Mouse (Mus musculus) spleen, postnatal 36 days (tissue): ENCODE data around the gene Ghdc.

Experiments used
- DNase-seq, 2 experiments: peaks; one replicate each; pipeline ENCODE4 v3.0.0; 2022; ENCODE audit warnings: low spot score in 2 of 2, mixed read lengths in 1 of 2

Ghdc gene

DNA sequence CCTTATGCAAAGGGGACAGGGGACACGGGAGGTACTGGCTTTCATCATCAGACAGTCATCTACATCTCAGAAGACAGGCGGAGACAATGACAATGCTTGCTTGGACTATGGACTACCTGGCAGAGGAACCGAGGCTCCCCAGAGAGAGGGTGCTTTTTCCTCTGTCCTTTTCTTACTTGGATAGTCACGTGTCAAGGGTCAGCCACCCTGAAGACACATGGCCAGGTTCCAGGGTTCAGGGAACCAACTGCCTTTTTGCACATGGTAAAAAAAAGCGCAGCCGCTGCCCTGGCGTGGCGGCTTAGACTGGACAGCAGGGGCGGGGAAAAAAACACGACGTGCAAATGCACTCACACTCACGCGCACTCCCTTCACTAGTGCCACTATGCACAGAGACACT is 11.8 kb upstream of the Ghdc start:
- no peak for DNase-seq

DNA sequence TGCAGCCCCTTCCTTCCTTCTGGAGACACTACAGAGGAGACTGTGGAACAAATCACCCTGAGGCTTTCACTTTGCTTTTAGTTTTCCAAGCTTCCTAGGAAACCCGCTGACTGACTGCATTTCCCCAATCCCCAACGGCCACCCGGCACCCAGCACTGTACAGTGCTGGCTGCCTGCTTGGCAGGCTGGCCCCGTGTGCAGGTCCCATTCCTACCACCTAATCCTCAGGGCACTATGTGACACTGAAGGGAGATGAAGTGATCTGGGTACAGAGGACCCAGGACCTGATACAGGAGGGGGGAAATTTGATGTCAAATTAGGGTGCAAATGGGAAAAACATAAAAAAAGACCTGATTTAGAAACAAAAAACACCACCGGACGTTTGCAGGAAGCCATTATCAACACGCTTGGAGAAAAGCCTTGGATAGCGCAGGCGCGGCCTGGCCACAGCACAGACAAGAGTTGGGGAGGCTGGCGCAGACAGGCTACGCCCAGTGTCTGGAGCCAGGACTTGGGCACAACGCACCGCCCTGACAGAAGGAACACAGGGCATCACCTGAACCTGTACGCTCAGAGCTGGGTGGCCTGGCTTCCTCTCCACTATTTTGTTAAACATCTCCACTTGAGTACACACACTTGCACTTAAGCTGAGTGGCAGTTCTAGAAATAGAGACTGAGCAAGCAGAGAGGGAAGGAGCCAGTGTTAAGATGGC is 11.2 kb upstream of the Ghdc start:
- DNase-seq: no peak

DNA sequence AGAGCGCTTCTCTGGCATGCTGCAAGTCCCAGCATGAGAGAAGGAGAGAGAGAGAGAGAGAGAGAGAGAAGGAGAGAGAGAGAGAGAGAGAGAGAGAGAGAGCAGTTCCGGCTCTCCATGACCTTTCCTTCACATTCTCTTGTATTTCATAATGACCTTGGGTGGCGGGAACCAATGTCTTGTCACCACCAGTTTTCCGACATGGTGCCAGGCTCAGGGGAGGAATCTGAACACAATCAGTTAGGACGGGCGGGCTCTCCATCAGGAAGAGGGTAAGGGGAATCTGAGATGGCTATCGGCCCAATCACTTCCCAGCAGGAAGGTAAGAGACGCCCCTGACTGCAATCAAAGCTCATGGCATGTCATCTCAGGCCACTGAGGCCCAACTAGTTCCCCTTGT is 9.5 kb upstream of the Ghdc start:
- DNase-seq: no peak

DNA sequence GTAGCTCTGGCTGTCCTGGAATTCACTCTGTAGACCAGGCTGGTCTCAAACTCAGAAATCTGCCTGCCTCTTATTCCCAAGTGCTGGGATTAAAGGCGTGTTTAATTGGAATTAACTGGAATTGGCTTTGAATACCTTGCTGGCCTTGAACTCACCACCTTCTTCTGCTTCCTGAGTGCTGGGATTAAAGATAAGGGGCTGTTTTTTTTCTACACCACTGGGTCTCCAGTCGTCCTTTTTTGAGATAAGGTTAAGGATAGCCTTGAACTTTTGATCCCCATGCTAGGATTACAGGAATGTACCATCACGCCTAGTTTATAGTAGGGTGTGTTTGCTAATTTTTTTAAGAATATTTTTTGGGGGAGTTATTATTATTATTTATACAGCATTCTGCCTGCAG is 7.3 kb upstream of the Ghdc start:
- DNase-seq: no peak

DNA sequence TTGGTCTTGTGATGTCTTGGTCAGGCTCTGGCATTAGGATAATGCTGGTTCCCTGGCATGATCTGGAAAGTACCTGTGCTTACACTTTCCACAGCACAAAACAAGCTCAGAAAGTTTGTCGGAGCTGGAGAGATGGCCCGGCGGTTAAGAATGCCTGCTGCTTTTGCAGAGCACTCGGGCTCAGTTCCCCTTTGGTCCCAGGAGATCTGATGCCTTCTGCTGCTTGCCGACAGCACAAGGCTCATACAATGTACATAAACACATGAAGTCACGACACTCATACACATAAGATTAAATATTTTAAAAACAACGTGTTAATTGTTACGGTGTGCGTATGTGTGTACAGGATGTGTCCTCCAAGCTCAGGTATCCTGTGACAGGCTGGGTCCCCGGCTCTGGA is 5.2 kb upstream of the Ghdc start:
- peak; percentile 76 for DNase-seq

DNA sequence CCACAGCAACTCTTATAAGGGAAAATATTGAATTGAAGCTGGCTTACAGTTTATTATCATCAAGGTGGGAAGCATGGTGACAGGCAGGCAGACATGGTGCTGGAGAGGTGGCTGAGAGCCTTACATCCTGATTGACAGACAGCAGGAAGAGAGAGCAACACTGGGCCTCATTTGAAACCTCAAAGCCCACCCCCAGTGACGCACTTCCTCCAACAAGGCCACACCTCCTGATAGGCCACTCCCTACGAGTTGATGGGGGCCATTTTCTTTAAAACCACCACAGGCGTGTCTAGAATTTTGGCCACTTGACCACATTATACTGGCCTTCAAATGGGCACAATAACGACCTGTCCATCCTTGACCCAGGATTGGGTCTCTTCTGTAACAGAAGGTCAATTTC is 3.5 kb upstream of the Ghdc start:
- no peak for DNase-seq

DNA sequence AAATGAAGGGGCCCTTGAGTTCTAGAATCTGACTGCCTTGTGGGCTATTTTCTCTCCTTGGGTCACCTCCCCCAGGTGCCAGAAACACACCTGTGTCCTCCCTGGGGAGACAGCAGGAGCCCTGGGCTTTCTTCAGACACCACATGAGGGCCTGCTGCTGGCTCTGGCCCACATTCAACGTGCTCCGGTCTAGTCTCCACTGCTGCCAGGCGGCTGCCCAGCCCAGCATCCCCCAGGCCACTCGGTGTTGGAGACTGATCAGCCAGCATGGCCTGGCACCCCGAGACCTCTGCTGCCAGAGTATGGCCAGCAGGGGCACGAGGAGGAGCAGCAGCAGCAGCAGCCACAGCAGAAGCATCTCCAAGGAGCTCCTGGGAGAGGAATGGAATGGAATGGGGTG is 777 bp downstream of the Ghdc start:
- DNase-seq: no peak

DNA sequence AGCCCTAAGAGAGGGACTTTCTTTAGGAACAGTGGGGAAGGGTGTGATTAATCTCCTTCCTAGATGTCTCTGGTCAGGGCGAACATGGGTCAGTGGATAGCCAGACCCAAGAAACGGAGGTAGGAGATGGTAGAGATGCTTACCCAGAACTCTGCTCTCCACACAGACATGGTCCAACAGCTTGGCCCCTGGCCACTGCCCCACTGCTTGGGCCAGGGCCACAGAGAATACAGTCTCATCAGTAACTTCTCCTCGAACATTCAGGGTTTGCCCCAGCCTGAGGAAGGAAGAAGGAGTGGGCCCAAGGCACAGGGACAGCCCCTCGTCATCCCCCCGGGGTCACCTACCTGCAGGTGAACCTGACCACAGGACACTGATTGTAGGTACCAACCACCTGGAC is 2.9 kb downstream of the Ghdc start:
- no peak for DNase-seq

DNA sequence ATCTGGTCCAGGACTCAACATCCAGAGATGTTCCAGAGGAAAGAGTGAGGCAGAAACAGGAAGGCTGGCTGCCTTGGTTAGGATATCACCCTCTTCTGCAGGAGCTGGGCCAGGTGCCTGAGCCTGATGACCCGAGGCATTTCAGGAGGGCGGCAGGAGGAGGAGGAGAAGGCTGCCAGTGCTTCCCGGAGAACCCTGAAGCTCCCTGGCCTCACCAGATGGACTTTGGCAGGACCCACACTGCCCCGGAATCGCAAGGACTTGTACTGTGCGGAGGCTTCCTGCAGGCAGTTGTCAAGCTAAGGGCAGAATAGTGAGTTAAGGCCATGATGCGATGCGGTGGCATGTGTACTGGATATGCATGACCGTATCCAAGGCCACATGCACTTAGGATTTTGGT is 4.0 kb downstream of the Ghdc start:
- DNase-seq: no peak

DNA sequence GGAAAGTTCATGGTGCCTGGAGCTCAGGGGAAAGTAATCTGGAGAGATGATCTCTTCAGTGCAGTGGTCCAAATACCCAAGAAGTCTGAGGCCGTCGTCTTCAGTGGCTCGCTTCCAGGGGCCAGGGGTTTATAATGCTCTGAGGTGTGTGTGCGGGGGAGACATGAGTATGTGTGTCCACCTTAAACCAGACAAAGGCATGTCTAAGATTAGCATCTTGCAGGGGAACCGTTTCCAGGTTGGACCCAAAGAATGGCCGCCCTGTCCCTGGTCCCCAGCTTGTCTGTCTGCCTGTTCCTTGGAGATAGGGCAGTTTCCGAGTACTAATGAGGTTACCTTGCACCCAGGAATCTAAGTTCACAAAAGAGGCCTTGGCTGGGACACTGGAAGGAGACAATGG is 7.9 kb downstream of the Ghdc start, which contains the start of gene Hcrt:
TSS of gene Hcrt (minus strand) at position 101 of the 400 bp plus-strand sequence.
- no peak for DNase-seq

DNA sequence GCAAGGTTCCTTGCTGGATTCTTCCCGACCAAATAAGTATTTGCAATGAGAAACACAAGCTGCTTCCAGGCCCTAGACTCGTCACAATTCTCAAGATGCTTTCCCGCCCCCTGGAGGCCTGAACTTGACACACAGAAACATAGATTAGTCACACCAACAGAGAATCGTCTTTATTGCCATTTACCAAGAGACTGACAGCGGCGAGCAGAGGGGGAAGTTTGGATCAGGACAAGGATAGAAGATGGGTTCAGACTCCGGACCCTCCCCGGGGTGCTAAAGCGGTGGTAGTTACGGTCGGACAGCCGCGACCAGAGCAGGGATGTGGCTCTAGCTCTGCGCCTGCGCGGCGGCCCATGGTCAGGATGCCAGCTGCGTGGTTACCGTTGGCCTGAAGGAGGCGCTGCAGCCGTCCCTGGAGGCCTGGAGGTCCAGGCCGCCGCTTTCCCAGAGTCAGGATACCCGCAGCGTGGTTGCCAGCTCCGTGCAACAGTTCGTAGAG is 9.2 kb downstream of the Ghdc start:
- DNase-seq: peak; percentile 72 to 76

DNA sequence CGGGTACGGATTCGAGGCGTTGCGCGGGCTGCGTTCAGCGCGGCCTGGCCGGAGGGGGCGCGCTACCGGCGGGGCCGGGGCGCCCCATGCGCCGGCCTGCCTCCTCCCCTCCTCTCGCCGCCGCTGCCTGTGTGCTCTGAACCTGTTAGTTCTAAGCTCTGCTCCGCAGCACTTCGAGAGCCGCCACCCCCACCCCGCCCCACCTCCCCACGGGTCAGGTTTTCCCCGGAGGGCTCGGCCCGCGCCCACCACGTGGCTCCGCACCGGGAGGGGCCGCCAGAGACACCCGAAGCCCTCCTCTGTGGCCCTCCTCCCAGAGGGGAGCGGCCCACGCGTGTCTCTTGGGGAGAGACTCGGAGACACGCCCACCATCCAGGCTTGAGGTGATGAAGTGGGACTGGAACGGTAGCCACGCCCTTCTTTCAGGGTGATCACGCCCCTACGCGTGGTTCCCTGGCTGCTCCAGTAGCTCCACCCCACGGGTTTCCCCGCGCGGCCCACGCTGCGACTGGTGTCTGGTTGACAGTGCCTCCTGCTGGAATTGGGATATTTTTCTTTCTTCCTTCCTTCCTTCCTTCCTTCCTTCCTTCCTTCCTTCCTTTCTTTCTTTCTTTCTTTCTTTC is 11.0 kb downstream of the Ghdc start, which contains the start of gene Kcnh4:
TSS of gene Kcnh4 (minus strand) at position 332 of the 623 bp plus-strand sequence.
- DNase-seq: peak; percentile 82 to 83

DNA sequence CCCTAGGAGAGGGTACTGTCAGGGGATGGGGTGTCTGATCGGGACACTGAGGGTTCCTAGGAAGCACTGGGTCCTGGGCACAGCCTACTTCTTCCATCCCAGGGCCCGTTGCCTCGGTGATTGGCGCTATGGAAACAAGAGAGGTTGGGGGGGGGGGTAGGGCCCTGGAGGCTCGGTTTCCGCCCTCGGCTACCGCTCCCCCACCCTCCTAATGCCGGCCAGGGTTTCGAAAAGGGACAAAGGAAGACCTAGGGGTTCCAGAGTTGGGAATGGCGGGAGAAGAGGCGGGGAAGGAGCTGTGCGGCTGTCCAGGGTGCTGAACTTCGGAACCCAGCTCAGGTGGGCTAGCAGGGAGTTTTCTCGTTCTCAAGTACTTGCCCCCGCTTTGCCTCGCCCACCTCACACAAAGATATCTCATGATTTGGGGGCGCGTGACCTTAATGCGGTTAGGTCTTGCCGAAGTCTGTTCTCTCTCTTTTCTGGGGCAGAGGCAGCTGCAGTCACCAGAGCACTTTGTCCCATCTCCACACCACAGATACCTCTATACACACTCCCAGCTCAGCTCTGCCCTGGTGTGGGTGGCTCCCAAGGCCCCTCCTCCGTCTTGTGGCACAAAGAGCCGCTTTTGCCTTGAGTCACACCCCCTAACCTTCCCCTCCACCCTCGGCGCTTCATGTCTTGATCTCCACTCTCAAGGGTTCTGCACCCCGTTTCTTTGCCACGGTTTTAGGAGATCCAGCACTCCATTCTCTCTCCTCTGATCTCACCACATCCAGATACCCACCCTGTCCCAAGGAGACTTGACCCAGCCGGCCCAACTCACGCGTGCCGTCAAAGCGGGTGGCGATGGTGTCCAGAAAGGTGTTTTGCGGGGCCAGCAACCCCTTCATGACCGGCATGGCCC is 11.8 kb downstream of the Ghdc start:
- DNase-seq: no peak

DNA sequence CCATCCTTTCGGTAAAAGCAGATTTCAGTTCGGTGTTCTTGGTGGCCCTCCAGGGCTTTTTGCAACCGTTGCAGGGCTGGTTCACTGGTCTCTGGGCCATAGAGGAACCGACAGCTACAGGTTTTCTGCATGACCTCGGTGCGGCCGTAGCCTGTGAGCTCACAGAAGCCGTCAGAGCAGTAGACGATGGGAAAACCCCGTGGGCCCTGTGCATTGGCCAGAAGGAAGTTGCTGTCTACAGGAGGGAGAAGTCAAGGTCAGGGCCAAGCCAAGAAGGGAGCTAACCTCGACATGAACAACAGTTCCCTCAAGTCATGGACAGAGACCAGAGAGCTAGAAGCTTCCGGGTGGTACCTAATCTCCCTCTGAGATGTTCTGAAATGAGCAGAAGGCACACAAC is 13.2 kb downstream of the Ghdc start:
- DNase-seq: peak; percentile 45 to 52

DNA sequence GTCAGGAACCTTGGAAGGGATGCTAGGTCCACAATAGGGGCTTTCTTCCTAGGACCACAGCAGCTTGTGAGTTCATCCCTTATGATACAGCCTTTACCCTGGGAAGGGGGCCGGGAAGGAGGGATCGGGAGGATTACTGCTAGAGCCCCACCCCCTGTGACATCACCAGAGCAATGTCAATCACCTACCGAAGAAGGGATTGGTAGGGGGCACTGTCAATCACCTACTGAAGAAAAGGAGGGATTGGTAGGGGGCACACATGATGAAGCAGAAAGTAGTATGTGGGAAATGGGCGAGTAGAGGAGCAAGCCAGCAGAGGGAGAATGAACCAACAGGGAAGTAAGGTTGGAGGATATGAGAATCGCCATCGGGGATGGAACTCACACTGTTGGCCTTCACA is 14.3 kb downstream of the Ghdc start:
- no peak for DNase-seq

DNA sequence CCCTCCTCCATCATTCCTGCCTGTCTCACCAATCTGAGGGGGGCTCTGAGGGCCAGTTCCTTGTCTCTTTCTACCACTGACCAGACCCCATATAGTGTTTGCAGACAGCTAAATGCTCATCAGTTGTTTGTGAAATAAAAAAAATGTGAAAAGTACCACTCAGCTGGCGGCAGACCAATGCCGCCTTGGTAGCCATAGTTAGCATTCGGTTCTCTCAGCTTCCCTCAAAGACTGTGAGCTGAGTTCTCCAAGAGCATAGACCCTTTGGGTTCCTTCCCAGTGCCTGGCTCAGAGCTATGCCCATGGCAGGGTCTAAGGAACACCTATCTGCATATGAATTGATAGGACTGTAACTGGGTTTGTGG is 16.1 kb downstream of the Ghdc start:
- DNase-seq: no peak

DNA sequence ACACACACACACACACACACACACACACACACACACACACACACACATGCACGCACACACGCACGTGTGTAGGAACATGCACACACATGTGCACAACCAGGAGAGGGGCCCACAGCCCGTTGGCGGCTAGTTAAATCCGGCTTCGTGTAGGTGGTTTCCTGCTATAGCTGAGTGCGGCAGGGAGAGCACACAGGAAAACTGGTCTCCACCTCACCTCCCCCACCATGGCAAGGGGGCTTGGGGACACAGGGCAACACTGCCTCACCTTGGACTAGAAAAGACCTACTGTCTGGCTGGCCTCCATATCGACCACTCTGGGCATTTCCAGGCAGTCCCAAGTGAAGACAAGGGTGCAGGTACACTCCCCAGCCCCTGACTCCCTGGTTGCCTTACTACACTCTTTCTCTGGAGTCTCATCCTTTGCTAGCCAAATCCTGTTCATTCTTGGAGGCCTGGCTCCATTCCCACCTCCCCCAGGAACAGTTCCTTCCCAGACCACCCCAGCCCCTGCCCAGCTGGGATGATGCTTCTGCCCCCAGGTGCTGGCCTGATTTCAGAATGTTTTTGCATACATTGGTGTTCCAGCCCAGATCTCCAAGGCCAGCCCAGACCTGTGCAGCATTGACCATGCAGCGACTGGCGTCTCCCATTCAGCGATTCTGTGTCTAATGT is 16.6 kb downstream of the Ghdc start:
- DNase-seq: no peak

DNA sequence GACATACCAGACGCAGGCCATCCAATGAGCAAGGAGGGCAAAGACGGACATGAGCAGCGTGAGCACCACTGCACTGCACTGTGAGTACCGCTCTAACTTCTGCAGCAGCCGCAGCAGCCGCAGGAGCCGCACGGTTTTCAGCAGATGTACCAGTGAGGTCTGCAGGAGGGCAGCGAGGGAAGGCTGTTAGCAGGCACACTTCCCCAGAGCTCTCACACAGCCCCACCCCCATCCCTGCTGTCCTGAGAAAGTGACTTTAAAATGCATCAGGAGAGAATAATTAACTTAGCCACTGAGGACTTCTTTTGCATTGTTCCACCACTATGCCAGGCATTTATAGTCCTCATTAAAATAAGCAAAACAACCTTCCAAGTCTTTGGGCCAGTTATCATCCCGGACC is 18.5 kb downstream of the Ghdc start:
- DNase-seq: no peak

DNA sequence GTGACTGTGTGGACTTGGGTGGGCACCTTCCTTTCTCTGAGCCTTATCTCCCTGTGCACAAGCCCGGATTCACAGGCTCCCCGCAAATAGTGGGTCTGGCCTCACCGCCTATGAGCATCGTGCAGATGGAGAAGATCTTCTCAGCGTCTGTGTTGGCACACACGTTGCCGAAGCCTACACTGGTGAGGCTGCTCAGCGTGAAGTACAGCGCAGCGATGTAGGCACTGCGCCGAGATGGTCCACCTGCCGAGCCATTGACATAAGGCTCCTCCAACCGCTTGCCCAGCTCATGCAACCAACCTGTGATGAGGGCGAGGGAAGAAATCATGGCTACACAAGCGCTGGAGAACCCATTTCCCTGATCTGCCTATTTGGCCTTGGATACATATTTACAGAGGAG is 20.6 kb downstream of the Ghdc start:
- no peak for DNase-seq

DNA sequence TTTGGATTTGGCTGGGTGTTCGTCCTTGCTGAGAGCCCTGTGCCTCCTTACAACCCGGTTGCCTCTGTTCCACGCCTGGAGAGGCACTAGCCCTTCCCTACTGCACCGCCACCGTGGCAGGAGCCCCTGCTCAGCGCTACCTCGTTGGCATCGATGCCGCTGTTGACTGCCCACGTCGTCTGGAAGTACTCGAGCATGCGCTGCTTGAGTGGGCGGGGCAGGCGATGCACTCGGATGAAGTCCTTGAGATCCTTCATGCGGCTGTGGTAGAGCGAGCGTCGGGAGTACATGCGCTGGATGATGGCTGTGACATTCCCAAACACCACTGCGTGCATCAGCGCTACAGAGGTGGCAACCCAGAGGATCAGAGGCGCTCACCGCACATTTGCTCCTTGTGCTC is 21.3 kb downstream of the Ghdc start:
- DNase-seq: no peak

DNA sequence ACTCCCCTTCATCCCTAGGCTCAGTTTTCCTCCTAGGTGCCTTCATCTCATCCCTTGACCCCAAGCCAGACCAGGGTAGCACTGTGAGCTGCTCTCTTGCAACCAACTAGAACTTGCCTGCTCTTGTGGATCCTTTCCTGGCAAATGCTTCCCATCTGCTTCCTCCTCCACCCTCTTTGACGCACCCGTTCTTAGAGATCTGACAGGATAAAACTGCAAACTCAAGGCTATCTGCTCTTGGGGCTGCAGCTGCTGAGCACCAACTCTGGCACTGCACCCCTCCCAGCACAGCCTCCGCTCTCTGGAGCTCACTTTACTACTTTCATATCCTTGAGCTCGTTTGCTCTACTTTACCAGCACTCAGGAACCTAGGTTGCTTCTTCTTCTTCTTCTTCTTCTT is 22.1 kb downstream of the Ghdc start:
- no peak for DNase-seq

DNA sequence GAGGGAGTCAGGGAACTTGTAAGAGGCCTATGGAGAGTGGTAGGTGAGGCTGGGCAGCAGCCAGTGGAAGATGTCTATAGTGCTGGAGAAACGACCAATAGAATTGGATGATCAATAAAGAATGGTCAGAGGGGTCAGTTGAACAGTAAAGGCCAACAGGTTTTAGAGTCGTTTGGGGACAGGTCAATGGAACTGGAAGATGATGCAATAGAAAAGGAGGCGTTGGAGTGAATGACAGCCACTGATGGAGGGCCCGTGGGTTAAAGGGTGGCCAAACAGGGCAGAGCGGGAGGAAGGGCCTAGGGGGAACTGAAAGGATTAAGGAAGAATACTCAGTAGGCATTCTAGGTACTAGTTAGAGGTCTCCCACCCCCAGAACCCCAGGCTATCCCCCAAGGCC is 23.6 kb downstream of the Ghdc start:
- DNase-seq: no peak
